Mouse (Mus musculus): ENCODE measurements at regions not wholly inside any gene's neighbourhood (a gene's known extent, or its start where the extent isn't known, plus 50 kb on each side); places are given as distances from the start of the nearest gene placed in this dataset.
"Not testable (repeated sequence)": the region's sequence is repeated elsewhere in the genome, so short reads cannot be mapped to it uniquely, and the experiment has no call there.

DNA sequence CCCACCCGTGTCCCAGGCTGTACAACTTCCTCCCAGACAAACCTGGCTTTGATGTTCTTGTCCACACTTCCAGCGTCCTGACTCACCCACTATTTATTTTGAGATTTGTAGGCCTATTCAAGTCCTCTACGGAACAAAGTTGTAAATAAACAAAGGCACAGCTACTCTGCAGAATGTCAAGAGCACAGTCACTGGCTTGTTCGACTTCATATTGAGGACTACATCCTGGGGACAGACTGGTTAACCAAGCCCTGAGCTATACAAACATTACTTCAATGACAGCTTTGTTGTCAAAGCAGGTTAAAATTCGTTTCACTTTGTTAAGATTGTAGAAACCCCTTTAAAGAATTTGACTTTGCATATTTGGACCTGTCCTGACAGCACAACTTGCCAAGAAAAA lies 190.3 kb upstream of the Ctso start:
- no peak for DNase-seq (ENCODE audit: low spot score)

DNA sequence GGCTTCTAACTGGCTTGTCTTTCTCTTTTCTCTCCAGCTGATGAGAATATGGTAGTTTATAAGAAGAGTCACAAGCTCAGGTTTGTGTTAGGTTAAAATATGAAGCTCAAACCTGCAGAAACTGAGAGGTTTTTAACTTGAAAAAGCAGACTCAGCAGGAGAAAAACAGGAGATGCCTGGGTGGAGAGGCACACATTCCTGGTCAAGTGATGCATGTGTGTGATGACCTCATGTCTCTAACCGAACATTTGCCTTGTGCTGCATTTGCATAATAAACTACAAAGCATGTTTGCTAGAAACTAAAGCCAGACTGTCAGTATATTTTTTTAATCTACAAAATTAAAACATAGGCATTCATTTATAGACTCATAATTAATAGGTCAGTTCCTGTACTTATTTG lies 182.2 kb upstream of the Ctso start:
- no peak for DNase-seq (ENCODE audit: low spot score)

DNA sequence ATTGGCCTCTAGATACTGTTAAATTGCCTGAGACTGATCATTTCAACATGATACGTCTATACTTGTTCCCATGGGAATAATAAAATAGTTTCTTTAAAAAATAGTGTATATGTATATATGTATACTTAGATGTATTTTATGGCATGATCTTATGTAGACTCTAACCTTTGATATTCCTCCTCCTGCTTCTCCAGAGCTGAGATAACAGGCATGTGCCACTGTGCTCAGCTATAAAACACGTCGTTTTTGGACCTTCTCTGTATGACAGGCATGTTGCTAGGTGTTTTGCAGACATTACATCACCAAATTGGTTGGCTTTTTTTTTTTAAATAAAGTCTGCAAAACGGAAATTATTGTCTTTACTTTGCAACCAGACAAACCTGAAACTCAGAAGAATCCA lies 179.4 kb upstream of the Ctso start:
- no peak for DNase-seq (ENCODE audit: low spot score)

DNA sequence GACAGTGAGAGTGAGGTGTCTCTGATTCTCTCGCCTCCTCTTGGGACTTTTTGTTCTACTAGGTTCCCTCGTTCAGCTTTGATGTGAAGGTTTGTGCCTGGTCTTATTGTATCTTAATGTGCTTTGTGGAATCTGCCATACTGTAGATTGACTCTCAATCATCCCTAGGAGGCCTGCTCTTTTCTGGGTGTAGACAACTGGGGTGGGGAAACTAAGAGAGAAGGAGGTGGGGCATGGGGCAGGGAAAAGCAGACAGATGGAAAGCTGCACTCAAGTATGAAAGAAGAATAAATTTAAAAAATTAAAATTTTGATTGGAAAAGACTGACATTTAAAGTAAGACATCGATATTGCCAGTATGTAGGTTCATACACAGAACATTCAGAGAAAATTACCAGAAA lies 172.0 kb upstream of the Ctso start:
- no peak for DNase-seq (ENCODE audit: low spot score)

DNA sequence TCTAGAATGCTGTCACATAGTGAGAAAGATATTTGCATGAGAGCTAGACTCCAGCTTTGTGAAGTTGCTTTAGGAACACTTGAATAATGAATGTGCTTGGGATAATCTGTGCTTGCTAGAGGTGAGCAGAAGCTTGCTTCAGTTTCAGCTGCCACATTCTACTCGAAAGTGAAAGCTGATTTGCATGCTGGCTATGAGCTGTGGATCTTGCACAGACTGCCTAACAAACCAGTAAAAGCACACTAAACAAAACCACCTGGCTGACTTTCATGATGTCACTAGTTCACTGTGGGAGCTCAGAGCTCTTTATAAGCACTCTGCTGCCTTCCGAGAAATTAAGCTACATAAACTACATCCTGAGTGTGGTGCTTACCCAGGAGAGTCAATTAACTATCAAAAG lies 171.5 kb upstream of the Ctso start:
- DNase-seq (ENCODE audit: low spot score), result no peak

DNA sequence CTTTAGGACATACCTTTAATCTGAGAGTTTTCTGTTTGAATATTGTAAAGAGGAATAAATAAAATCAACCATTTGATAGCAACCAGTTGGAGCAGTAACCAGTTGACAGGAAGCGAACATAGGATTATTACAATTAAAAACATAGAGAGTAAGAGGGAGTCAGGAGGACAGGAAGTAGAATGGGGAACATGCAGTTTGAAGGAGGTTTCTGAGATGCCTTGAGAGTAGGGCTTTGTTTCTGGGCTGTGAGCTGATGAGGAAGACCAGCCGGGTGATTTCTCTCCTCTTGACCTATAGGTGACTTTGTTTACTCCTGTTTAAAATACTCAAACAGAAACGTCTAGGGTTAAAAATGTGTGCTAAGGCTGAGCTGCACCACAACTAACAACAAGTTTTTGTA lies 160.6 kb upstream of the Ctso start:
- no peak for DNase-seq (ENCODE audit: low spot score)

DNA sequence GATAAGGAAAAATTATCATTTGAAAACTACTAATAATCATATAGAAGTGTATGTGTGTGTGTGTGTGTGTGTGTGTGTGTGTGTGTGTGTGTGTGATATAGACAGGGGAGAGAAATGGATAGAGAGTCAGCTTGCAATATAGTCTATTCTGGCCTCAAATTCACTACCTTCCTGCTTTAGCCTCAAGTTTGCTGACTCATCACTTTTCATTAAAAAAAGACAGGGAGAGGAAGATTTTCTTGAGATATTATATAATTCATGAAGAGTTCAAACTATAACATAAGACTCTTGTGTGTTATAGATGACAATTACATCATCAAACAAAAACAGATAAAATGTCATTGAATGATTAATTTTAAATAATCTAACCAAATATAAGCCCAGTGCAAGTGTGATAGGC lies 159.4 kb upstream of the Ctso start:
- DNase-seq (ENCODE audit: low spot score), result no peak

DNA sequence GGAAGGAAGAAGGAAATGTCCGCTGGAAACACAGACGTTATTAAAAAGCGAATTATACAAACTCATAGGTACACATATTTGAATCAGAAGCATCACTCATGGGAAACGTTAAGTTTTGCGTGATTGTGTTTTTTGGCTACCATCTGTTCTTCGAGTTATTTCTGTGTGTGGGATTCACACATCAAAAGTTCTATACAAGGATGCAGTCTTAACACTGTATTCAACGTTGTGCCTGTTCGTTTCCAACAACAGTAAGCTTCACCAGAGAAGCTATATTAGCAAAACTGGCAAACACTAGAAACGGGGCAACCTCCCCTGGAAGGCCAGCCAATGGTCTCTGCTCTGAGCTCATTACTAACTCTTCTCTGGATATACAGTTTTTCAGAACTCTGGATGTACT lies 150.3 kb upstream of the Ctso start:
- no peak for DNase-seq (ENCODE audit: low spot score)

DNA sequence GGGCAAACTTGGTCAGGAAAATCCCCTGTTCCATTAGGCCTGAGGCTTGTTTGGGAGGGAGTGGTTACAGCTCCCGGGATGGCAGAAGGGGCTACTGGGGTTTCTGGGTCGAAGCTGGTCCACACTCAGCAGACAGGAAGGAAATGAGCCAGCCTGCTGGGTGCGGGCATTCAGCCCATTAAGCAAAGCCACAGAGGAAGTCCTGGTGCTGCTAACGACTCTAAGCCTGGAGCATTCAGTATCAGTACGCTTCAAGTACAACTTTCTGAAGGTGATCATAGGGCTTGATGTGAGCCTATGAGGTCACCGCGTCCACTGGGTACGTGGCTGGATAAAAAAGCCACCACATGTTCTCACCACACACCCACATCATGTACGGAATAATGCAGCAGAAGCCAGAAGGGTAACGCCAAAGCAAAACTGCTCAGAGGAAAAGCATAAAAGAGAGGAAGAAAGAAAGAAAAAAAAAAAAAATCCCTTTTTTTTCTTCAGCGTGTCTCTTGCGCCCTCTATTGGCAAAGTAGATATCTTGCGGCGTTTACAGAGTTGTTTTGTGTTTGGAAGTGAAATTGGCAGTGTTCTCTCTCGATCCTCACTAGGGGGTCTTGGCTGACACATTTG lies 149.4 kb upstream of the Ctso start:
- peak; percentile 4 for DNase-seq (ENCODE audit: low spot score)

DNA sequence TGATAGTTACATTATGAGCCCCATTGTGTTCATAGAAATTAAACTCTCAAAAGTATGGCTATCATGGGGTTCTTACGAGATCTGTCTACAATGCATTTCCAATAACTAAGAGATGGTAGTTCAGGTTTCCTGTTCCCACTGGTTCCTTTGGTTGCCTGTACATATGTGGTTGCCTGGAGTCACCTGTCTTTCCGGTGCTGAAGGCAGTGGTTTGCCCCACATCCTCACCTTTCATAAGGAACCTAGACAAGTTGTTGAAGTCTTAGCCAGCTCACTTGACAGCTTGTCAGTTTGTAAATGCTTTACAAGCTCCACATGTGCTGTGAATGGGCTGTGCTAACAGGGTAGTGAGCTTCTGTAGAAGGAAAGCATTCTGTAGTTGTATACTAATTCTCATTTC lies 143.5 kb upstream of the Ctso start:
- no peak for DNase-seq (ENCODE audit: low spot score)

DNA sequence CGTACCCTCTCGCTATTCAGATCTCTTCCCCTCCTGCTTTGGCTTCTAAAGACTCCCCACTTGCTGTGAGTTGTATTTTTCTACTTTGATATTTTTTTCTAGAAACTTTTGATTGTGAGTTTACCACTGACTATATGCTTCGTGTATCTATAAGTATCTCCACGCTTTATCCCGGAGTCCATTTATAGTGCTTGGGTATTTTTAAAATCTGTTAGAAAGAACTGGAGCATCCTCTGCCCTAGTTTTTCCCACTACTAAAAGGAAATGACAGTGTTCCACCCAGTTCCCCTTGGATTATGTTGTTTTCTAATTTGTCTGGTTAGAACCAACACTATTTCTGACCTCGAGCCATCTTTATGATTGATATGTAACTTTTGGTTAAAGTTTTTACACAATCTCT lies 142.7 kb upstream of the Ctso start:
- no peak for DNase-seq (ENCODE audit: low spot score)

DNA sequence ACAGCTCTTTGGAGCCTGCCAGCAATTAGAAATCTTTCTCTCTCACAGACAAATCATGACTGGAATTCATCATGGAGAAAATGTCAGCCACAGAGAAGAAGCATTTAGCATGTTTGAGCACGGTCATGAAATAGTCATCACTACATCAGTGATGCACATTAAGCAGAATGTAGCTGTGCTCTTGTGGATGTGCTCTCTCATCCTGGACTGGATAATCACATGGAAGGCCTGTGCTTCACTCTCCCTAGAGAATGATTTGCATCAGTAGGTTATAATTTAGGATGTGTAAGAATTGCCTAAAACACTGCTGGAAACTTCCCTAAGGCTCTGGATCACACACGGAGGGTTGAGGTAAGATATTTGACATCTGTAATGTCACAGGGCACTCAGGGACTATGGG lies 130.3 kb upstream of the Ctso start:
- DNase-seq (ENCODE audit: low spot score), result no peak

DNA sequence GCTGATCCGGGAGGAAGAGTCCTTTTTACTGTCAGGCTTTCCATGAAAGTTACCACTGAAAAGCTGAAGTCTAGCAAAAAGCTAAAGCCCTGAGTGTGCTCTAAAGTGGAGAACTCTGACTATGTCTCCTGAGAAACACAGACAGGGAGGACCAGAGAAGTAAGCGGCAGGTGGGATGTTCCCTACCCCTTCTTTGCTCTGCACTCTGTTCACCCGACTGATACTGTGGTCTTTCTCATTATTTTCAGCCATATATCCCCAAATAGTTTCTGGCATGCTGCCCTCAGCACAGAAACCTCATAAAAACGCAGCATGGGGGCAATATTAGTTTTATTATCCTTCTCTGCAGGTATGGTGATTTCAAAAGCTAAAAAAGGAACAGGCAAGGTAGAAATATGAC lies 126.7 kb upstream of the Ctso start:
- DNase-seq (ENCODE audit: low spot score), result no peak

DNA sequence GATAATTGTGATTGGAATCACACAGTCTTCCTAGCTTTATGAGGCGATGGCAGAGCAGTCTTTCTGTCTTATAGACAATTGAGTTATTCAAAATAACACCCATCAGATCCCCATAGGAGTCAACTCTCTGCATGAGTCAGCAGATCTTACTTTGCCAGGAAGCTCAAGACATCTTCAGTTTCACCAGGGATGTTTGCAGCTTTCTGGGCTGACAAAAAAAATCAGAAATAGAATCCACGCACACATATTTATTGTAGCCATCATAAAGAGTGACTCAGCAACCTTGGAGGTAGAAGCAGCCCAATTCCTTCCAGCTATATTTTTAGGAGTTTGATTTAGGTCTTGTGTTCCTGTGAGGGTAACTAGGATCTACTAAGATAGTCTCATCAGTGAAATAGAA lies 122.8 kb upstream of the Ctso start:
- no peak for DNase-seq (ENCODE audit: low spot score)

DNA sequence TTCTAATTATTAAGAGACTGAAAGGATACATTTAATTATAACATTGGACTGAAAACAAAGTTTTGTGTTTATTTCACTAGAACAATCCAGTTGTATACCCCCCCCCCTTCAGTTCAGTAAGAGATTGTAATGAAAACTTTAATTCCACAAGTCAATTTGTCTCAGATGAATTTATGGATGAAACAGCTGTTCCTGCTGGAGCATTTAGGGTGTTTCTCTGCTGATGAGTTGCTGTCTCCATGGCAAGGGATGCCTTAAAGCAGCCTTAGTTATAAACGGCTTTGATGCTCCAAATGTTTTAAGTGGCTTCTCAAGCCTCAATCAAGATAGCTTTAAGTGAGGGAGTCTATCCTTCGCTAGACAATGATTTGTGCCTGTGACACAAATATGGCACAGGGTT lies 112.1 kb upstream of the Ctso start:
- no peak for DNase-seq (ENCODE audit: low spot score)

DNA sequence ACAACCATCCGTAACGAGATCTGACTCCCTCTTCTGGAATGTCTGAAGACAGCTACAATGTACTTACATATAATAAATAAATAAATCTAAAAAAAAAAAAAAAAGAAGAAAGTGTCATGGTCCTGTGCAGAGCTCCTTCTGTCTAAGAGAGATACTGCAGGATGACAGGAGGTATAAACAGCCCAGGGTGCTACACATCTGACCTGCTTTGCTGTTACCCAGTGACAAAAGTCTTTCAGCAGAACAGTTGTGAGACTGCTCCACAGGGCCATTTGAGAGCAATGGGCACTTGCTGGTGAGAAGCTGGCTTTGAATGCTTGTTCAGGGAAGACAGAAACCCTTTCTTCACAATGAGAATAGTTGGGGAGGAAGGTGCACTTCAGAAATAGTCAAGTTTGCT lies 102.9 kb upstream of the Ctso start:
- no peak for DNase-seq (ENCODE audit: low spot score)

DNA sequence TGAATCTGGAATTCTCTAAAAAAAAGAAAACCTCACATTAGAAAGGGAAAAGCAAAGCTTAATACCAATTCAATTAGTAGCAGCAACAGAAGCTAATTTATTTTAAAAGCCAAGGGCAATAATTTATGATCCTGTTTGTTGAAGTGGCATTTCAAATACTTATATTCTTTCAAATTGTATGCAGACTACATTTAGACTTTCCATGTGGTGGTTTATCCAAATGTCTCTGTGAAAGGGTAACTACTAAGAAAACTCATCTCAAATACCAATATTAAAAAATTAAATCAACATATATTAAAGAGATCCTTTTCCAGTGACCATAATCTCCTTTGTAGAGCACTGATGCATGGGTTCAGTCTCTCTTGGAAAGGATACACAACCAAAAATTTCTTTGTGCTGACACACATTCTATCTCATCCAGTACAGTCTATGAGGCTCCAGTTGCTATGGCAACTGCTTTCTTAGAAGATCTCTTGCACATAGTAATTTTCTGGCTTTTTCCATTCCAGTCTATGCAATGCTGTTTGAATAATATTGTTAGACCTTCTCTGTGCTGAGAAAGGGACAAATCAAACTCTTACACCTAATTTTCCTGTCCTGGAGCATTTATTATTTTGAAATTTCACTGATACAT lies 102.3 kb upstream of the Ctso start:
- no peak for DNase-seq (ENCODE audit: low spot score)

DNA sequence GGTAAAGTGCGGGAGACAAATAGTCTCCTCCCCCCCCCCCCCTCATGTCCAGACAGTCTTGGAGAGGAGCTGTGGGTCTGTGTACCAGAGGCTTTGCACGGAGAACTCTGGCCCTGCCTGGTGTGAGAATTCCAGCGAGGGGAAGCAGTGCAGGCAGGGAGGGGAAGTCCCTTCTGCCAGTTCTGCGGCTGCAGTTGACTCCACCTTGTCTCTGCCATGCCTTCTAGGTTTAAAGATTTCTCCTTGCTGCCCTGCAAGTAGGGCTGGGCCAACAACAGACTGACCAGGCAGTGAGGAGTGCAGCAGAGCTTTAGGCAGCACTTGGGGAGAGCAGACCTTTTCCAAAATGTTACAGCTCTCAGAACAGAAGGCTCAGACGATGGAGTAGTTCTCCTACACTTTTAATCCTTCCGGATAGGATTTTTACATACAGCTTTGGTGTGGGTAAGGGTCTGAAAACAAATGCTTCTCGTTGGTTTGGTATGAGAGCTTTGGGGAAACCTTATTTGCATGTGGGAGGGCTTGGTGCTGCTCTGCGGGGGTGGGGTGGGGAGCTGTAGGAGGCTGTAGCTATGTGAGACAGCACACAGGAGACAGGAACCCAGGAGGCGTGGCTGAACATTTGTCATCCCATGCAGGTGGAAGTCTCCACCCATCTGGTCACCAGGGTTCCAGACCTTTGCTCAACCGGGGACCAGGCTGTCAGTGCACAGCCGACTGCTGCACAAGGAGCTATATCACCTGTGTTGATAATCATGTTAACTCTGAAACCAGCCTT lies 96.8 kb upstream of the Ctso start:
- no peak for DNase-seq (ENCODE audit: low spot score)

DNA sequence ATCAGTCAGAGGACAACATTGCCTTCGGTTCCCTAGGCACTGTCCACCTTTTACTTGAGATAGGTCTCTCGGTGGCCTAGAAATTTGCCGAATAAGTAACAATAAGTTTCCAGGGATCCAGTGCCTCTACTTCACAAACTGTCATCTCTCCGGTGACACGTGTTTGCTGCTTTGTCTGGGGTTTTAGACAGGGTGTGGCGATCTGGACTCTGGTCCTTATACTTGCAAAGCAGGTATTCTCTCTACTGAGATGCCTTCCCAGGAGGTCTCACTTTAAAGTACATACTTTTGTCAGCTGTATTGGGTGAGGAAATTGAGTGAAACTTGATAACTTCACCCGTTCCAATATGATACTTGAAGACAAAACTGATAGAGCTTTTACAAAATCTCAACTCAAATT lies 95.9 kb upstream of the Ctso start:
- no peak for DNase-seq (ENCODE audit: low spot score)

DNA sequence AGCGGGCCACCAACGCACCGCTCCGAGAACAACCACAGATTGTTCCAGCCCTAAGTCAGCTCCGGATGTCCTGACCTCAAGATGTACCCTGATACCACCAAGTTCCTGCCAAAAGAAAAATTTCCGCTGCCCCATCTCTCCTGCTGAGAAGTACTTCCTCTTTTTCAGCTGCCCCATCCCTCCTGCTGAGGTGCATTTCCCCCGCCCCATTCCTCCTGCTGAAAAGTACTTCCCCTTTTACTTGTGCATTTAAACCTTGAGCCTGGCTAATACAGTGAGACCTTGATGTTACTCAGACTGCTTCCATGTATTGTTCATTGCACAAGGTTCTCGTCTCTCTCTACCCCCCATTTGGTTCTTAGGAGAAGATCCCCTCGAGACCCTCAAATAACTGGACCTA lies 94.3 kb upstream of the Ctso start:
- DNase-seq (ENCODE audit: low spot score), result not testable (repeated sequence)

DNA sequence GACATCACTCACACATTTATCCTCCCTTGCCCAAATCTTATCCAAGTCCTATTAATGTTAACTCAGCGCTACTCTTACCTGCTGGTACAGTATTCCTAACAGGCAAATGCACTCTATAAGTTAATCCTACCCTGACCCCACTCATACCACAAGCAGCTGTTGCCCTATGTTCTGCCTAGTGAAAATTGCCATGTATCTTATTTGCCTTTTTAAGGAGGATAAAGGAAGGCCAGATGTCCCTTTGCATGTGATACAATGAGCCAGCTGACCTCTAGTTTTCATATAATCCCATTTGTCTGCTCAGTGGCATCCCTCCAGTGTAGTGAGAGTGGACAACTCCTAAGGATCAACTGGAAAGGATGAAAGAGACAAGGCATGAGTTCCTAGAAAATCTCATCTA lies 67.9 kb upstream of the Ctso start:
- DNase-seq (ENCODE audit: low spot score), result no peak
